Mouse (Mus musculus) neural tube, embryonic 10.5 days (tissue): Measurements from ENCODE around the gene Specc1.

Experiments
- DNase-seq: peaks from one replicate; pipeline ENCODE4 v3.0.0-alpha.2; 2017; ENCODE audit warnings: low spot score; ENCODE audit errors: extremely low spot score

Gene Specc1

GRCm38 (mm10) chr11:61968875-61969274, 12.3 kb downstream of the Specc1 start:
- DNase-seq = no peak

- DNase-seq = no peak
These were observed 14.3 kb downstream of the Specc1 start for GRCm38 (mm10) chr11:61970901-61971300.

- no peak for DNase-seq
These were observed 15.1 kb downstream of the Specc1 start for GRCm38 (mm10) chr11:61971441-61972221.

- no peak for DNase-seq
These were observed 17.6 kb downstream of the Specc1 start for GRCm38 (mm10) chr11:61974106-61974707.

- DNase-seq = no peak
These were observed 19.2 kb downstream of the Specc1 start for GRCm38 (mm10) chr11:61975783-61976182.

- DNase-seq = no peak
These were observed 24.7 kb downstream of the Specc1 start for GRCm38 (mm10) chr11:61981285-61981684.

- no peak for DNase-seq
These were observed 26.3 kb downstream of the Specc1 start for GRCm38 (mm10) chr11:61982828-61983227.

- DNase-seq = no peak
These were observed 30.4 kb downstream of the Specc1 start for GRCm38 (mm10) chr11:61986939-61987338.

GRCm38 (mm10) chr11:61989647-61990046, 33.1 kb downstream of the Specc1 start:
- no peak for DNase-seq

- no peak for DNase-seq
These were observed 35.0 kb downstream of the Specc1 start for GRCm38 (mm10) chr11:61991576-61991975.

- no peak for DNase-seq
These were observed 36.2 kb downstream of the Specc1 start for GRCm38 (mm10) chr11:61992671-61993285.

- DNase-seq = no peak
These were observed 42.9 kb downstream of the Specc1 start for GRCm38 (mm10) chr11:61999501-61999900.

- no peak for DNase-seq
These were observed 43.5 kb downstream of the Specc1 start for GRCm38 (mm10) chr11:62000099-62000498.

GRCm38 (mm10) chr11:62001977-62002376, 45.4 kb downstream of the Specc1 start:
- no peak for DNase-seq

- DNase-seq = no peak
These were observed 48.3 kb downstream of the Specc1 start for GRCm38 (mm10) chr11:62004881-62005240.

- DNase-seq = no peak
These were observed 48.8 kb downstream of the Specc1 start for GRCm38 (mm10) chr11:62005241-62005910.

- no peak for DNase-seq
These were observed 49.3 kb downstream of the Specc1 start for GRCm38 (mm10) chr11:62005911-62006260.

GRCm38 (mm10) chr11:62006680-62007079, 50.1 kb downstream of the Specc1 start:
- no peak for DNase-seq

GRCm38 (mm10) chr11:62007984-62008383, 51.4 kb downstream of the Specc1 start:
- DNase-seq = no peak

GRCm38 (mm10) chr11:62010625-62011231, 54.2 kb downstream of the Specc1 start:
- no peak for DNase-seq

- DNase-seq = no peak
These were observed 55.5 kb downstream of the Specc1 start for GRCm38 (mm10) chr11:62012039-62012438.

- no peak for DNase-seq
These were observed 56.9 kb downstream of the Specc1 start for GRCm38 (mm10) chr11:62013449-62013848.
